Mouse (Mus musculus): ENCODE measurements at regions not wholly inside any gene's neighbourhood (a gene's known extent, or its start where the extent isn't known, plus 50 kb on each side); places are given as distances from the start of the nearest gene placed in this dataset.

DNA sequence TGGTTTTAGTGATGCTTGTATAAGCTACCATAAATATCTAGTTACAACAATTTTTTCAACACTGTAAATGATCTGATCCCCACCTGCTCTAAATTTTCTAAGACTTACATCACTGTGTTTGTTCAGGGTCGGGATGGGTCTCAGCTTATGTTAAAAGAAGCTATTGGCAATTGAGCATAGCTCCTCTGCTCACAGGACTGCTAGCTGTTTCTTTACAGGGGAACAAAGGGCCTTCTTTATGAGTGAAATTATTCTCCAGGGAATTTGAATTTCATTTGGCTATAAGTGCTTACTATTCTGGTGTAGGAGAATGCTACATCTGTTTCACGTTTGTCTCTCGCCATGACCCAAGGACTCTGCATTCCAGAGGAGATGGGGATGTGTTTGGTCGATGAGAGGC, 255.6 kb upstream of the Ccdc54 start:
- TF ChIP-seq POLR2A (IDR thresholded peaks at IDR 0.05; ENCODE audit: insufficient read depth, low read depth, low read length) (no peak), CTCF (IDR thresholded peaks at IDR 0.05; ENCODE audit: insufficient read depth, low read depth, low read length) (no peak)

All from olfactory bulb, adult 2 months (tissue).